Mouse (Mus musculus): ENCODE results near the gene Fbxo48. TPM values are rescaled to one million over a fixed set of nuclear protein-coding genes. Genes with fewer than 3 reads are reported as not detected.

Gene Fbxo48
- total RNA-seq (2012; rRNA removed) (5.8 and 7.0 TPM in 2 replicates), total RNA-seq (2014; rRNA removed) (6.5 and 9.0 TPM in 2 replicates), polyA plus RNA-seq (2012; ENCODE audit: insufficient read length, low read depth) (10.3 and 11.1 TPM in 2 replicates)

DNA sequence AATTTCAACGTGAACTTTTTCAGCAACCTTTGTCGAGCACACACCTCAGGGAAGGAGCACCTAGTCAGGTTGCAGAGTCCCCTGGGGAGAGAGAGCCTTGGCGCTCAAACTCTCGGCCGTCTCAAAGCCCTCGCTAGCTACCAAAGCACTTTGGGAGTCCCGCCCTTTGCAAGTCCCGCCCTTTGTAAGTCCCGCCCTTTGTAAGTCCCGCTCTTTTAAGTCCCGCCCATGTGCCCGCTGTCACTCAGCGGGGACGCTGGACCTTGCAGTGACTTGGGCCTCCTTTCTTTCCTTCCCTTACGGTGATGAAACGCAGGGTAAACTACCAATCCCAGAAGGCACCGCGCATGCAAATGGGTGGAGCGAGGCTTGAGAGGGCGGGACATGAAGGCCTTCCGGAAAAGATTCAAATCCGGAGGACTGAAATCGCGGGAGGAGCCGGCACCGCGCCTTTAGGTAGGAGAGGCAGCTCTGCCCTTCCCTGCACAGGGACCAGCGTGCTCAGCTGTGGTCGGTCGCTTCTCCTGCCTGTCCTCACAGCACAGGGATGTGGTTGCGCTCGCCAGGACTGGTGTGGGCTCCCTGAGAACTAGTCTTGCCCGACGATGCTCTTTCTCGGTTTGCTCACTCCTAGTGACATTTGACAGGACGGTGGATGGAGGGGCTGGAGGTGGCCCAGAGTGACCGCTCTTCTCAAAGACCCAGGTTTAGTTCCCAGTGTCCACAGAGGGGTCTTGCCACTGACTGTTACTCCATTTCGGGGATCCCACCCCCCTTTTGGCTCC, at the start of gene Fbxo48:
TSS of gene Fbxo48 (plus strand) at position 400 of the 785 bp plus-strand sequence.
- in situ Hi-C loops (cut with MboI; ENCODE audit: low pct_ligation_motif_present, low pct_unique_long_range_greater_than_20kb, low sequenced_read_pairs), result no loop called here
- peaks cover 9% of the 10 kb centered on the region for H3K79me2 ChIP-seq (replicated peaks; ENCODE audit: control insufficient read depth, extremely low read depth, insufficient read depth, poor library complexity, severe bottlenecking)
- peak within 1 kb of the TSS; percentile 99 for H3K4me2 ChIP-seq (ENCODE audit: insufficient read depth, low read depth, poor library complexity, severe bottlenecking)
- H3K27me3 ChIP-seq (replicated peaks), result no peaks in the 10 kb centered on the region
- peak within 1 kb of the TSS; percentile 59 for H3K27ac ChIP-seq (ENCODE audit: insufficient read depth, low read depth)
- DNase-seq (ENCODE audit: extremely low read depth), result peak; percentile 100
- dilution Hi-C loops (cut with MboI; ENCODE audit: extremely low pct_ligation_motif_present, extremely low pct_unique_long_range_greater_than_20kb, low sequenced_read_pairs), result no loop called here
- peak within 1 kb of the TSS; percentile 74 to 80 (median 76) for H3K4me3 ChIP-seq (replicated peaks in 1 of 3; ENCODE audit: low read depth in 2 of 3, low read length in 2 of 3, poor library complexity in 1 of 3)
- H3K9me3 ChIP-seq (replicated peaks; ENCODE audit: low read length), result no peaks in the 10 kb centered on the region
- H3K36me3 ChIP-seq (replicated peaks in 1 of 2; ENCODE audit: control insufficient read depth in 1 of 2, insufficient read depth in 1 of 2, low read length in 1 of 2), result peaks cover 0 to 6% of the 10 kb centered on the region in 2 experiments
- TF ChIP-seq KAT2A (IDR thresholded peaks at IDR 0.05; ENCODE audit: insufficient replicate concordance, low read length) (peak; percentile 100), RCOR1 (conservative IDR thresholded peaks at IDR 0.05; ENCODE audit: low read depth, low read length) (no peak), E2F4 (IDR thresholded peaks at IDR 0.05; ENCODE audit: insufficient replicate concordance, low read depth, low read length) (peak; percentile 99), ELF1 (IDR thresholded peaks at IDR 0.05; ENCODE audit: low read depth, low read length) (peak; percentile 95), ETS1 (conservative IDR thresholded peaks at IDR 0.05; ENCODE audit: low read depth, low read length) (peak; percentile 34; the same call in 1 of the 2 replicates), PAX5 (IDR thresholded peaks at IDR 0.05; ENCODE audit: low read length) (no peak), MEF2A (IDR thresholded peaks at IDR 0.05; ENCODE audit: borderline replicate concordance, low read depth, low read length) (peak; percentile 71; the same call in 1 of the 2 replicates), SMC3 (IDR thresholded peaks at IDR 0.05; ENCODE audit: low read depth, low read length) (no peak), ZMIZ1 (IDR thresholded peaks at IDR 0.05; ENCODE audit: low read depth, low read length) (peak; percentile 99), MAZ (IDR thresholded peaks at IDR 0.05; ENCODE audit: low read depth, low read length) (no peak), UBTF (IDR thresholded peaks at IDR 0.05; ENCODE audit: low read depth, low read length) (peak; percentile 56; the same call in 1 of the 2 replicates), CHD1 (IDR thresholded peaks at IDR 0.05; ENCODE audit: low read depth, low read length) (no peak; the same call in 1 of the 2 replicates), USF2 (conservative IDR thresholded peaks at IDR 0.05; ENCODE audit: low read depth, low read length) (no peak), CTCF (conservative IDR thresholded peaks at IDR 0.05 in 1 of 2, IDR thresholded peaks at IDR 0.05 in 1 of 2; ENCODE audit: low read depth in 2 of 2, low read length in 2 of 2) (no peak), BHLHE40 (IDR thresholded peaks at IDR 0.05; ENCODE audit: low read depth, low read length) (no peak; the same call in 1 of the 2 replicates), ZNF384 (IDR thresholded peaks at IDR 0.05; ENCODE audit: low read depth, low read length) (no peak), POLR2AphosphoS2 (IDR thresholded peaks at IDR 0.05; ENCODE audit: low read depth, low read length) (peak; percentile 97), GABPA (IDR thresholded peaks at IDR 0.05; ENCODE audit: insufficient replicate concordance, low read depth, low read length) (peak; percentile 93; the same call in 1 of the 2 replicates), JUN (IDR thresholded peaks at IDR 0.05; ENCODE audit: insufficient read depth, low read depth, low read length) (no peak), RAD21 (IDR thresholded peaks at IDR 0.05; ENCODE audit: low read depth, low read length) (no peak), HCFC1 (IDR thresholded peaks at IDR 0.05; ENCODE audit: low read depth, low read length) (peak; percentile 100), TCF12 (IDR thresholded peaks at IDR 0.05; ENCODE audit: low read depth, low read length) (peak; percentile 93), TBP (conservative IDR thresholded peaks at IDR 0.05; ENCODE audit: low read depth, low read length) (peak; percentile 95), ZKSCAN1 (IDR thresholded peaks at IDR 0.05; ENCODE audit: borderline replicate concordance, low read depth, low read length) (no peak), IRF4 (IDR thresholded peaks at IDR 0.05; ENCODE audit: low read depth, low read length) (peak; percentile 68), MAFK (IDR thresholded peaks at IDR 0.05; ENCODE audit: insufficient replicate concordance, low read length) (no peak), EP300 (IDR thresholded peaks at IDR 0.05; ENCODE audit: low read length) (no peak), NRF1 (IDR thresholded peaks at IDR 0.05; ENCODE audit: low read depth, low read length) (peak; percentile 50; the same call in 1 of the 2 replicates), ZC3H11A (IDR thresholded peaks at IDR 0.05; ENCODE audit: low read depth, low read length) (no peak), NELFE (IDR thresholded peaks at IDR 0.05; ENCODE audit: low read depth, low read length) (peak; percentile 98), SIN3A (IDR thresholded peaks at IDR 0.05; ENCODE audit: low read length) (peak; percentile 96), CHD2 (IDR thresholded peaks at IDR 0.05; ENCODE audit: low read length) (peak; percentile 95), MYC (IDR thresholded peaks at IDR 0.05; ENCODE audit: low read depth, low read length) (peak; percentile 91), JUND (conservative IDR thresholded peaks at IDR 0.05; ENCODE audit: low read depth, low read length) (no peak), MAX (IDR thresholded peaks at IDR 0.05; ENCODE audit: low read length) (peak; percentile 94), POLR2A (IDR thresholded peaks at IDR 0.05; ENCODE audit: low read depth, low read length) (peak; percentile 98), MXI1 (IDR thresholded peaks at IDR 0.05; ENCODE audit: low read depth, low read length) (peak; percentile 97), USF1 (IDR thresholded peaks at IDR 0.05; ENCODE audit: low read depth, low read length) (peak; percentile 45)
- H3K4me1 ChIP-seq (ENCODE audit: control insufficient read depth in 1 of 2, insufficient read depth in 2 of 2), result peaks cover 10 to 72% of the 10 kb centered on the region in 2 experiments
- peak within 1 kb of the TSS; percentile 89 for H3K9ac ChIP-seq (ENCODE audit: insufficient read depth, low read depth)
